Mouse (Mus musculus) hindbrain, postnatal 0 days (tissue): Measurements from ENCODE around the gene Izumo4. TPM values are rescaled to one million over a fixed set of nuclear protein-coding genes. Genes with fewer than 3 reads are reported as not detected.

Experiments
- ATAC-seq: fragments of 200-750 bp; cut with Nextera tagmentation; 2 replicates; pipeline ENCODE4 v1.8.0; 2017; ENCODE audit warnings: mild to moderate bottlenecking, moderate TSS enrichment, moderate library complexity
- DNase-seq: peaks from one replicate; pipeline ENCODE4 v3.0.0-alpha.2; 2015; ENCODE audit warnings: low spot score
- H3K27ac ChIP-seq: fragments of 300-500 bp; sonication (generic); 2 replicates; pipeline ENCODE4 v1.5.1; 2014; ENCODE audit warnings: mild to moderate bottlenecking
- H3K27me3 ChIP-seq: fragments of 300-500 bp; sonication (generic); 2 replicates; pipeline ENCODE4 v1.6.1; 2014; ENCODE audit warnings: low read length, mixed read lengths; ENCODE audit not compliant: insufficient read depth
- H3K36me3 ChIP-seq: fragments of 300-500 bp; sonication (generic); 2 replicates; pipeline ENCODE4 v1.6.1; 2014; ENCODE audit warnings: low read length, mixed read lengths; ENCODE audit not compliant: insufficient read depth
- H3K4me1 ChIP-seq: fragments of 300-500 bp; sonication (generic); 2 replicates; pipeline ENCODE4 v1.6.1; 2014; ENCODE audit warnings: antibody characterized with exemption, low read length, mixed read lengths; ENCODE audit not compliant: insufficient read depth
- H3K4me2 ChIP-seq: fragments of 300-500 bp; sonication (generic); 2 replicates; pipeline ENCODE4 v1.6.1; 2014; ENCODE audit warnings: low read depth, mild to moderate bottlenecking, low read length, moderate library complexity, mixed read lengths
- H3K4me3 ChIP-seq: fragments of 300-500 bp; sonication (generic); 2 replicates; pipeline ENCODE4 v1.5.1; 2014; ENCODE audit warnings: low read length
- H3K9ac ChIP-seq: fragments of 300-500 bp; sonication (generic); replicated peaks from 2 replicates; pipeline ENCODE4 v1.6.1; 2014; ENCODE audit warnings: mild to moderate bottlenecking, low read length, moderate library complexity, mixed read lengths
- H3K9me3 ChIP-seq: fragments of 300-500 bp; sonication (generic); 2 replicates; pipeline ENCODE4 v1.6.1; 2016; ENCODE audit warnings: low read length, mixed read lengths
- CTCF ChIP-seq: IDR thresholded peaks from 2 replicates; pipeline ENCODE4 v1.5.1; 2016; ENCODE audit warnings: antibody characterized with exemption, control low read depth, low read depth
- WGBS: fragments of 180-500 bp; shearing (Covaris S2); extraction: QIAGEN DNeasy Blood & Tissue Kit; methylation state at CpG from one replicate; pipeline ENCODE4 v1.1.7; 2014; 5-methylcytosine and 5-hydroxymethylcytosine counted together
- polyA plus RNA-seq: library from polyadenylated mRNA; unstranded; fragments of >200 nt; fragmentation: Nextera tagmentation; extraction: Ambion mirVana; gene quantifications from 2 replicates; pipeline ENCODE4 v1.2.1, GENCODE M21; 2015
- total RNA-seq: library from RNA; depleted of rRNA; stranded (reverse); fragments of >200 nt; gene quantifications from 2 replicates; pipeline ENCODE4 v1.2.3, GENCODE M21; 2014

The Izumo4 gene
- total and polyA plus RNA-seq, 2 experiments from 2014 or later = 31.1 to 46.7 TPM

GRCm38 (mm10) chr10:80684214-80684613, 17.8 kb upstream of the Izumo4 start:
- H3K9ac ChIP-seq = no peak overlapping the region
- H3K4me1 ChIP-seq = 0 out of 2 replicates have a peak, but pooled peaks cover 2% of the 10 kb centered on the region
- no peak overlapping the region for H3K4me2 ChIP-seq
- TF ChIP-seq CTCF = peak; percentile 79
- H3K36me3 ChIP-seq = peaks cover 21% of the 10 kb centered on the region
- no peaks in the 10 kb centered on the region for H3K27me3 ChIP-seq
- peak; percentile 44 for DNase-seq
- H3K27ac ChIP-seq = no peak overlapping the region
- no peaks in the 10 kb centered on the region for H3K9me3 ChIP-seq
- H3K4me3 ChIP-seq = no peak overlapping the region
- ATAC-seq = no peak
- 54% methylated on average over 6 of the region's 6 CpGs for WGBS

GRCm38 (mm10) chr10:80684984-80685383, 17.0 kb upstream of the Izumo4 start:
- no peak overlapping the region for H3K9ac ChIP-seq
- no peak for TF ChIP-seq CTCF
- no peaks in the 10 kb centered on the region for H3K27me3 ChIP-seq
- H3K9me3 ChIP-seq = no peaks in the 10 kb centered on the region
- H3K4me1 ChIP-seq = no peaks in the 10 kb centered on the region
- DNase-seq (no peak), ATAC-seq (no peak)
- no peak overlapping the region for H3K27ac ChIP-seq
- H3K4me2 ChIP-seq = no peak overlapping the region
- H3K4me3 ChIP-seq = no peak overlapping the region
- peaks cover 29% of the 10 kb centered on the region for H3K36me3 ChIP-seq
- WGBS = 92% methylated on average over 4 of the region's 4 CpGs

- no peak for DNase-seq
- TF ChIP-seq CTCF = no peak
- WGBS = 84% methylated on average over 3 of the region's 3 CpGs
- Histone ChIP-seq H3K9ac (no peak overlapping the region), H3K4me2 (no peak overlapping the region), H3K9me3 (no peaks in the 10 kb centered on the region), H3K4me3 (no peak overlapping the region), H3K4me1 (no peaks in the 10 kb centered on the region), H3K27me3 (no peaks in the 10 kb centered on the region), H3K36me3 (peaks cover 34% of the 10 kb centered on the region), H3K27ac (no peak overlapping the region)
- ATAC-seq = no peak
Measured at GRCm38 (mm10) chr10:80686617-80687016, 15.4 kb upstream of the Izumo4 start.

GRCm38 (mm10) chr10:80687850-80688249, 14.1 kb upstream of the Izumo4 start:
- Histone ChIP-seq H3K27me3 (no peaks in the 10 kb centered on the region), H3K27ac (no peak overlapping the region), H3K4me1 (no peaks in the 10 kb centered on the region), H3K9me3 (no peaks in the 10 kb centered on the region), H3K4me2 (no peak overlapping the region), H3K4me3 (no peak overlapping the region), H3K36me3 (peaks cover 34% of the 10 kb centered on the region), H3K9ac (no peak overlapping the region)
- ATAC-seq = peak; percentile 78
- TF ChIP-seq CTCF = peak; percentile 81
- WGBS = 34% methylated on average over 5 of the region's 5 CpGs
- DNase-seq = peak; percentile 84

GRCm38 (mm10) chr10:80692249-80693165, 9.5 kb upstream of the Izumo4 start:
- no peak for TF ChIP-seq CTCF
- peaks cover 23% of the 10 kb centered on the region; the same call in 1 of the 2 replicates for H3K36me3 ChIP-seq
- no peaks in the 10 kb centered on the region for H3K27me3 ChIP-seq
- no peak overlapping the region for H3K9ac ChIP-seq
- no peak overlapping the region for H3K4me3 ChIP-seq
- no peak overlapping the region for H3K27ac ChIP-seq
- ATAC-seq (no peak), DNase-seq (no peak)
- no peaks in the 10 kb centered on the region for H3K4me1 ChIP-seq
- H3K9me3 ChIP-seq = no peaks in the 10 kb centered on the region
- H3K4me2 ChIP-seq = no peak overlapping the region
- WGBS = 73% methylated on average over 14 of the region's 14 CpGs

GRCm38 (mm10) chr10:80693401-80694045, 8.5 kb upstream of the Izumo4 start:
- no peak for TF ChIP-seq CTCF
- no peak overlapping the region for H3K9ac ChIP-seq
- H3K4me2 ChIP-seq = no peak overlapping the region
- H3K27ac ChIP-seq = no peak overlapping the region
- H3K36me3 ChIP-seq = peaks cover 23% of the 10 kb centered on the region; the same call in 1 of the 2 replicates
- ATAC-seq = no peak
- H3K4me3 ChIP-seq = no peak overlapping the region
- H3K4me1 ChIP-seq = no peaks in the 10 kb centered on the region
- DNase-seq = no peak
- no peaks in the 10 kb centered on the region for H3K9me3 ChIP-seq
- no peaks in the 10 kb centered on the region for H3K27me3 ChIP-seq
- 88% methylated on average over 12 of the region's 12 CpGs for WGBS
